Mouse (Mus musculus) hindbrain, embryonic 11.5 days (tissue): ENCODE results near the gene Mvb12b. TPM values are rescaled to one million over a fixed set of nuclear protein-coding genes. Genes with fewer than 3 reads are reported as not detected.

ENCODE experiments used
- ATAC-seq: fragments of 200-750 bp; cut with Nextera tagmentation; 2 replicates; pipeline ENCODE4 v1.8.0; 2017; ENCODE audit warnings: mild to moderate bottlenecking, moderate TSS enrichment, moderate library complexity; ENCODE audit not compliant: low FRiP score
- DNase-seq: peaks from one replicate; pipeline ENCODE4 v3.0.0-alpha.2; 2015; ENCODE audit warnings: low spot score
- H3K27ac ChIP-seq: fragments of 300-500 bp; sonication (generic); 2 replicates; pipeline ENCODE4 v1.5.1; 2014; ENCODE audit warnings: mild to moderate bottlenecking, low read depth, low read length
- H3K27me3 ChIP-seq: fragments of 300-500 bp; sonication (generic); 2 replicates; pipeline ENCODE4 v1.6.1; 2014; ENCODE audit warnings: mild to moderate bottlenecking, low read length, moderate library complexity, mixed read lengths; ENCODE audit not compliant: control insufficient read depth, insufficient read depth
- H3K36me3 ChIP-seq: fragments of 300-500 bp; sonication (generic); 2 replicates; pipeline ENCODE4 v1.6.1; 2014; ENCODE audit warnings: mild to moderate bottlenecking, low read length, moderate library complexity, mixed read lengths; ENCODE audit not compliant: control insufficient read depth, insufficient read depth
- H3K4me1 ChIP-seq: fragments of 300-500 bp; sonication (generic); replicated peaks from 2 replicates; pipeline ENCODE4 v1.6.1; 2014; ENCODE audit warnings: low read length, mixed read lengths; ENCODE audit not compliant: control insufficient read depth, insufficient read depth
- H3K4me2 ChIP-seq: fragments of 300-500 bp; sonication (generic); replicated peaks from 2 replicates; pipeline ENCODE4 v1.6.1; 2014; ENCODE audit warnings: mild to moderate bottlenecking, low read depth, low read length
- H3K4me3 ChIP-seq: fragments of 300-500 bp; sonication (generic); 2 replicates; pipeline ENCODE4 v1.5.1; 2014; ENCODE audit warnings: low read depth, low read length
- H3K9ac ChIP-seq: fragments of 300-500 bp; sonication (generic); 2 replicates; pipeline ENCODE4 v1.6.1; 2014; ENCODE audit warnings: low read depth, low read length
- H3K9me3 ChIP-seq: fragments of 300-500 bp; sonication (generic); 2 replicates; pipeline ENCODE4 v1.6.1; 2016; ENCODE audit warnings: low read length; ENCODE audit not compliant: control insufficient read depth
- WGBS: fragments of 180-500 bp; shearing (Covaris S2); extraction: QIAGEN DNeasy Blood & Tissue Kit; methylation state at CpG from one replicate; pipeline ENCODE4 v1.1.7; 2014; 5-methylcytosine and 5-hydroxymethylcytosine counted together
- polyA plus RNA-seq: library from polyadenylated mRNA; unstranded; fragments of >200 nt; fragmentation: Nextera tagmentation; extraction: Ambion mirVana; gene quantifications from 2 replicates; pipeline ENCODE4 v1.2.1, GENCODE M21; 2014

Mvb12b gene
- polyA plus RNA-seq, result 36.8 and 42.4 TPM in 2 replicates

GRCm38 (mm10) chr2:33887328-33888099 is at the start of gene Mvb12b:
Gene Mvb12b (minus strand): TSS chr2:33887946.
- H3K4me3 ChIP-seq, result peak within 1 kb of the TSS; percentile 84
- ATAC-seq (peak; percentile 68), DNase-seq (no peak)
- peaks cover 3% of the 10 kb centered on the region; the same call in 1 of the 2 replicates for H3K4me1 ChIP-seq
- under 1% methylated on average over 17 of the region's 67 CpGs for WGBS
- H3K27ac ChIP-seq, result peak within 1 kb of the TSS; percentile 99
- no peaks in the 10 kb centered on the region for H3K36me3 ChIP-seq
- no peaks in the 10 kb centered on the region for H3K9me3 ChIP-seq
- H3K9ac ChIP-seq, result peak within 1 kb of the TSS; percentile 99
- no peaks in the 10 kb centered on the region for H3K27me3 ChIP-seq
- H3K4me2 ChIP-seq, result peak within 1 kb of the TSS; percentile 83

GRCm38 (mm10) chr2:33935756-33936155 is 48.0 kb upstream of the Mvb12b start:
- Histone ChIP-seq H3K9me3 (no peaks in the 10 kb centered on the region), H3K9ac (no peak overlapping the region), H3K36me3 (no peaks in the 10 kb centered on the region), H3K27ac (no peak overlapping the region), H3K4me3 (no peak overlapping the region), H3K4me2 (no peak overlapping the region), H3K4me1 (no peaks in the 10 kb centered on the region), H3K27me3 (no peaks in the 10 kb centered on the region)
- no peak for ATAC-seq
- 56% methylated on average over 9 of the region's 9 CpGs for WGBS
- no peak for DNase-seq

- 62% methylated on average over 10 of the region's 10 CpGs for WGBS
- Histone ChIP-seq H3K9me3 (no peaks in the 10 kb centered on the region), H3K27me3 (no peaks in the 10 kb centered on the region), H3K27ac (no peak overlapping the region), H3K4me1 (no peaks in the 10 kb centered on the region), H3K4me2 (no peak overlapping the region), H3K36me3 (no peaks in the 10 kb centered on the region), H3K9ac (no peak overlapping the region), H3K4me3 (no peak overlapping the region)
- DNase-seq (peak; percentile 31), ATAC-seq (no peak)
Measured at GRCm38 (mm10) chr2:33933606-33934510, 46.1 kb upstream of the Mvb12b start.

- H3K9me3 ChIP-seq, result no peaks in the 10 kb centered on the region
- no peaks in the 10 kb centered on the region for H3K36me3 ChIP-seq
- H3K4me2 ChIP-seq, result no peak overlapping the region
- ATAC-seq (no peak), DNase-seq (no peak)
- H3K4me3 ChIP-seq, result no peak overlapping the region
- H3K4me1 ChIP-seq, result no peaks in the 10 kb centered on the region
- 81% methylated on average over 5 of the region's 5 CpGs for WGBS
- no peak overlapping the region for H3K27ac ChIP-seq
- no peaks in the 10 kb centered on the region for H3K27me3 ChIP-seq
- no peak overlapping the region for H3K9ac ChIP-seq
Measured at GRCm38 (mm10) chr2:33931161-33931560, 43.4 kb upstream of the Mvb12b start.

GRCm38 (mm10) chr2:33925288-33925687 is 37.5 kb upstream of the Mvb12b start:
- ATAC-seq (no peak), DNase-seq (no peak)
- no peaks in the 10 kb centered on the region for H3K36me3 ChIP-seq
- H3K27me3 ChIP-seq, result no peaks in the 10 kb centered on the region
- no peak overlapping the region for H3K4me2 ChIP-seq
- no peak overlapping the region for H3K9ac ChIP-seq
- H3K9me3 ChIP-seq, result no peaks in the 10 kb centered on the region
- no peak overlapping the region for H3K4me3 ChIP-seq
- no peak overlapping the region for H3K27ac ChIP-seq
- 78% methylated on average over 5 of the region's 5 CpGs for WGBS
- no peaks in the 10 kb centered on the region for H3K4me1 ChIP-seq

- Histone ChIP-seq H3K4me2 (no peak overlapping the region), H3K9me3 (no peaks in the 10 kb centered on the region), H3K9ac (no peak overlapping the region), H3K4me3 (no peak overlapping the region), H3K36me3 (no peaks in the 10 kb centered on the region), H3K27me3 (no peaks in the 10 kb centered on the region), H3K27ac (no peak overlapping the region), H3K4me1 (0 out of 2 replicates have a peak, but pooled peaks cover 3% of the 10 kb centered on the region)
- 70% methylated on average over 5 of the region's 5 CpGs for WGBS
- ATAC-seq, result no peak
- no peak for DNase-seq
Measured at GRCm38 (mm10) chr2:33923482-33923881, 35.7 kb upstream of the Mvb12b start.

- no peak overlapping the region for H3K4me3 ChIP-seq
- no peaks in the 10 kb centered on the region for H3K36me3 ChIP-seq
- H3K27me3 ChIP-seq, result no peaks in the 10 kb centered on the region
- ATAC-seq, result no peak
- no peak overlapping the region for H3K27ac ChIP-seq
- 87% methylated on average over 2 of the region's 2 CpGs for WGBS
- H3K9ac ChIP-seq, result no peak overlapping the region
- H3K4me2 ChIP-seq, result no peak overlapping the region
- no peaks in the 10 kb centered on the region for H3K9me3 ChIP-seq
- 0 out of 2 replicates have a peak, but pooled peaks cover 3% of the 10 kb centered on the region for H3K4me1 ChIP-seq
- no peak for DNase-seq
Measured at GRCm38 (mm10) chr2:33922466-33922865, 34.7 kb upstream of the Mvb12b start.

- H3K36me3 ChIP-seq, result no peaks in the 10 kb centered on the region
- 0 out of 2 replicates have a peak, but pooled peaks cover 3% of the 10 kb centered on the region for H3K4me1 ChIP-seq
- no peak for ATAC-seq
- H3K4me2 ChIP-seq, result no peak overlapping the region
- no peaks in the 10 kb centered on the region for H3K27me3 ChIP-seq
- peak; percentile 44 for DNase-seq
- no peaks in the 10 kb centered on the region for H3K9me3 ChIP-seq
- H3K4me3 ChIP-seq, result no peak overlapping the region
- H3K27ac ChIP-seq, result no peak overlapping the region
- WGBS, result 22% methylated on average over 22 of the region's 22 CpGs
- H3K9ac ChIP-seq, result peak overlapping the region; percentile 38
Measured at GRCm38 (mm10) chr2:33919934-33920615, 32.3 kb upstream of the Mvb12b start.
